Mouse (Mus musculus) kidney, adult 2 months (tissue): ENCODE measurements around the gene Gm15737.

Source experiments
- CTCF ChIP-seq: fragments of 200-500 bp; conservative IDR thresholded peaks from 2 replicates; pipeline ENCODE4 v1.5.1; 2011; ENCODE audit warnings: low read depth, mild to moderate bottlenecking, control low read depth, low read length, moderate library complexity, mixed read lengths; ENCODE audit not compliant: insufficient read depth, insufficient read length
- POLR2A ChIP-seq: fragments of 200-500 bp; IDR thresholded peaks from one replicate; pipeline ENCODE4 v1.6.1; 2011; ENCODE audit warnings: low read depth, low read length, control low read depth

DNA sequence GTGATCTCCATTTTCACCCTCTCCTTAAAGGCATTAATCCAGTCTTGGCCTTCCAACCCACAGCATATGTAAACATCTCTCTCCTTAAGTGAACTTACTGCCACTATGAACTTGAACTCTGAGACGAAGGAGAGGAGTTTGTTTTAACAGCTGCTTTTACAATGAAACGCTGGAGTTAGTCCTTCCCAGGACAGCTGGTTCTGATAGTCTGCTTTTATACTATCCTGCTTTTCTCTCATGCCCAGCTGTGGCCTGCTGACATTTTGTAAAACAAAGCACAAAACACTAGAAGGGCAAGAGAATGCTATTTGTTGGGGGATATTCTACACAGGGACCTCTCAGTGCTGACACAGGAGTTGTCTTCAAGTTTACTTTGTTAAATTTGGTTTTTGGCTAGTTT is 27.2 kb upstream of the Gm15737 start:
- TF ChIP-seq POLR2A (no peak), CTCF (no peak)
